ENCODE assay signal across 36 mouse cellular contexts in the genomic region with DNA sequence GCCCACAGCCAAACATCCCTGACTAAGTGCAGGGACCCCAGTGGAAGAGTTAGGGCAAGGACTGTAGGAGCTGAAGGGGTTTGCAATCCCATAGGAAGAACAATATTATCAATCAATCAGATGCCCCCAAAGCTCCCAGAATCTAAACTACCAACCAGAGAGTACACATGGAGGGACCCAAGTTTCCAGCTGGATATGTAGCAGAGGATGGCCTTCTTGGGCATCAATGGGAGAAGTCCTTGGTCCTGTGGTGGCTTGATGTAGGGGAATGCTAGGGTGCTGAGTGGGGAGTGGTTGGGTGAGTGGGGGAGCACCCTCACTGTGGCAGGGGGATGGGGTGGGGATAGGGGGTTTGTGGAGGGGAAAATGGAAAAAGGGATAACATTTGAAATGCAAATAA. TPM values are rescaled to one million over a fixed set of nuclear protein-coding genes. Genes with fewer than 3 reads are reported as not detected.
"Had no signal": no experiment of that assay in that cellular context is flagged by ENCODE, and none has a peak within 500 bp of the region (broad histone marks: within the 10 kb centered on the region; RNA-seq: fewer than 3 reads in every experiment).

No protein-coding gene starts in this region.

- H3K4me2 ChIP-seq: heart, embryonic 11.5 days; heart, embryonic 12.5 days; heart, embryonic 13.5 days; heart, embryonic 15.5 days; hindbrain, embryonic 12.5 days; hindbrain, embryonic 13.5 days; hindbrain, embryonic 14.5 days; hindbrain, embryonic 15.5 days; intestine, embryonic 15.5 days; kidney, embryonic 15.5 days had no signal

- H3K4me3 ChIP-seq: heart, embryonic 12.5 days; heart, embryonic 13.5 days; heart, embryonic 15.5 days; hindbrain, embryonic 10.5 days; hindbrain, embryonic 12.5 days; hindbrain, embryonic 13.5 days; hindbrain, embryonic 15.5 days; intestine, embryonic 15.5 days; kidney, embryonic 15.5 days; layer of hippocampus, adult 2 months; left cerebral cortex, adult 2 months had no signal

- DNase-seq: heart, postnatal 10 days; heart, postnatal 14 days; heart, postnatal 36 days; heart, postnatal 4 days; kidney, adult 11 months; kidney, adult 18-20 months; kidney, adult 2 months; kidney, adult 8-10 months; kidney, adult 9 months; kidney, postnatal 10 days; kidney, postnatal 14 days; kidney, postnatal 25 days; kidney, postnatal 36 days; kidney, postnatal 4 days; layer of hippocampus, adult 9-11 months; layer of hippocampus, postnatal 36 days had no signal

- H3K4me1 ChIP-seq: heart, embryonic 12.5 days; heart, embryonic 13.5 days; heart, embryonic 15.5 days; hindbrain, embryonic 10.5 days; hindbrain, embryonic 12.5 days; hindbrain, embryonic 13.5 days; hindbrain, embryonic 15.5 days; intestine, embryonic 15.5 days had no signal

- H3K36me3 ChIP-seq: heart, embryonic 12.5 days; heart, embryonic 13.5 days; heart, embryonic 15.5 days; hindbrain, embryonic 12.5 days; hindbrain, embryonic 15.5 days; intestine, embryonic 15.5 days had no signal

- H3K9ac ChIP-seq: heart, embryonic 12.5 days; heart, embryonic 13.5 days; heart, embryonic 15.5 days; hindbrain, embryonic 12.5 days; hindbrain, embryonic 13.5 days; hindbrain, embryonic 14.5 days; hindbrain, embryonic 15.5 days; intestine, embryonic 15.5 days; kidney, embryonic 15.5 days had no signal

- H3K27ac ChIP-seq: heart, embryonic 13.5 days; heart, embryonic 15.5 days; hindbrain, embryonic 10.5 days; hindbrain, embryonic 12.5 days; hindbrain, embryonic 13.5 days; hindbrain, embryonic 14.5 days; hindbrain, embryonic 15.5 days; hindbrain, postnatal 0 days; intestine, embryonic 15.5 days; kidney, embryonic 15.5 days; kidney, postnatal 0 days; layer of hippocampus, adult 2 months; left cerebral cortex, adult 2 months had no signal

- ATAC-seq: hindbrain, embryonic 16.5 days; hindbrain, postnatal 0 days; inflammation-experienced regulatory T-cells, adult 6 months; intestine, embryonic 15.5 days; intestine, embryonic 16.5 days; intestine, postnatal 0 days had no signal

- H3K27me3 ChIP-seq: heart, embryonic 12.5 days; heart, embryonic 13.5 days; heart, embryonic 15.5 days; hindbrain, embryonic 12.5 days; hindbrain, embryonic 13.5 days; hindbrain, embryonic 15.5 days; intestine, embryonic 15.5 days; kidney, embryonic 15.5 days had no signal

- H3K9me3 ChIP-seq: heart, embryonic 12.5 days; heart, embryonic 13.5 days; heart, embryonic 15.5 days; hindbrain, embryonic 10.5 days; hindbrain, embryonic 12.5 days; hindbrain, embryonic 13.5 days; hindbrain, embryonic 15.5 days; intestine, embryonic 15.5 days; kidney, embryonic 15.5 days had no signal

RNA-seq across cellular contexts. Expression of a gene that starts 8.4 kb away (rescaled TPM):
- total RNA-seq: hematopoietic stem cell, adult 5-6 weeks had no signal
- polyA plus RNA-seq: inflammation-experienced regulatory T-cells, adult 6 months had no signal
